Mouse (Mus musculus) myocyte (in vitro differentiated cells): ENCODE results near the gene Rps15a.

Experiments used
- CEBPB ChIP-seq: IDR thresholded peaks from 2 replicates; pipeline ENCODE4 v1.6.1; 2011; ENCODE audit warnings: mild to moderate bottlenecking, moderate library complexity; ENCODE audit not compliant: poor library complexity, insufficient read depth, severe bottlenecking
- E2F4 ChIP-seq: IDR thresholded peaks from one replicate; pipeline ENCODE4 v1.6.1; 2011; ENCODE audit warnings: mild to moderate bottlenecking, control low read depth, moderate library complexity; ENCODE audit not compliant: insufficient read depth
- MAX ChIP-seq: IDR thresholded peaks from one replicate; pipeline ENCODE4 v1.6.1; 2011; ENCODE audit warnings: low read depth, mild to moderate bottlenecking, control low read depth
- MYOG ChIP-seq, 3 experiments: IDR thresholded peaks; one replicate each; pipeline ENCODE4 v1.6.1; 2011; ENCODE audit warnings: control low read depth in 2 of 3, low read depth in 2 of 3, mild to moderate bottlenecking in 2 of 3; ENCODE audit not compliant: insufficient read length in 2 of 3, control insufficient read depth in 1 of 3, insufficient read depth in 1 of 3
- POLR2A ChIP-seq: IDR thresholded peaks from one replicate; pipeline ENCODE4 v1.6.1; 2011; ENCODE audit warnings: low read depth, mild to moderate bottlenecking, control low read depth, moderate library complexity; ENCODE audit not compliant: insufficient read length
- POLR2AphosphoS2 ChIP-seq: IDR thresholded peaks from one replicate; pipeline ENCODE4 v1.6.1; 2011; ENCODE audit warnings: low read depth, control low read depth; ENCODE audit not compliant: insufficient read length
- REST ChIP-seq: IDR thresholded peaks from one replicate; pipeline ENCODE4 v1.6.1; 2011; ENCODE audit warnings: mild to moderate bottlenecking, control low read depth, moderate library complexity; ENCODE audit not compliant: insufficient read depth, insufficient read length
- USF1 ChIP-seq: IDR thresholded peaks from one replicate; pipeline ENCODE4 v1.6.1; 2011; ENCODE audit warnings: low read depth, mild to moderate bottlenecking, control low read depth, moderate library complexity

- TF ChIP-seq POLR2AphosphoS2 (no peak), USF1 (no peak), POLR2A (no peak), MAX (no peak), E2F4 (no peak), REST (no peak), MYOG (IDR thresholded peaks at IDR 0.05; ENCODE audit: control insufficient read depth in 1 of 3, insufficient read depth in 1 of 3, insufficient read length in 2 of 3, low read depth in 2 of 3) (no peak), CEBPB (no peak)
Observed at GRCm38 (mm10) chr7:118156461-118156860, 40.5 kb upstream of the Rps15a start.
